Mouse (Mus musculus) liver, postnatal 0 days (tissue): ENCODE results near the gene Rasgrp3.

Experiments used
- CTCF ChIP-seq: sonication (generic); IDR thresholded peaks from 2 replicates; pipeline ENCODE4 v1.5.1; 2016; ENCODE audit warnings: antibody characterized with exemption, low read depth
- EP300 ChIP-seq: IDR thresholded peaks from 2 replicates; pipeline ENCODE4 v1.6.1; 2016; ENCODE audit warnings: antibody characterized with exemption, low read depth, mild to moderate bottlenecking

DNA sequence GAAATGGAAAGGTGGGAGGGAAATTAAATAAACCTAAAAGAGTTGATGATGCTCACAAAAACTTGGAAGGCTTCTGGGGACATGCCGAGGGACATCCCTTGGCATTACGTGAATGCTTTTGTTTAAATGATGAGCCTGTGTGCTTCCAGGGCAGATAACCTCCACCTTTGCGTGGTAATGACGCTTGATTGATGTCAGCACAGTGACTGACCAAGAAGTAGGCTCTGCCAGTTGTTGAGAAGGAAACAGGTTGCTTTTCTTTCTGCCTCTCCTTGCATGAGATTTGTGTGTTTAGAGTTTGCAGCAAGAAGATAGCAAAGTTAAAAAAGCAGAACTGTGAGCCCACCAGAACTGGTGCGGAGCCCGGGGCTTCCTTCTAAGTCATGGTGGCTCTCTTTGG is 1.1 kb downstream of the Rasgrp3 start:
- TF ChIP-seq EP300 (no peak), CTCF (no peak)
